ENCODE assay signal across 9 mouse cellular contexts in genomic region chr4:139470198-139470597, GRCm38 (mm10).
DNase-seq lines count a peak whose midpoint lies in the region; ATAC-seq lines count a peak whose summit lies in the region.
"Had no signal": no experiment of that assay in that cellular context is flagged by ENCODE, and none has a peak within 500 bp of the region (broad histone marks: within the 10 kb centered on the region; RNA-seq: fewer than 3 reads in every experiment).

No protein-coding gene starts in this region.

- no peak overlapping the region for H3K4me2 ChIP-seq in hindbrain, embryonic 15.5 days
- H3K4me2 ChIP-seq: limb, embryonic 15.5 days had no signal

- H3K27me3 ChIP-seq in hindbrain, embryonic 15.5 days, result no peaks in the 10 kb centered on the region
- H3K27me3 ChIP-seq: limb, embryonic 15.5 days had no signal

- no peak overlapping the region for H3K9ac ChIP-seq in hindbrain, embryonic 15.5 days
- H3K9ac ChIP-seq: limb, embryonic 15.5 days had no signal

- ATAC-seq in hindbrain, embryonic 15.5 days (ENCODE audit: low FRiP score, low read depth), result peak; percentile 38; the same call in 1 of the 2 replicates

- H3K27ac ChIP-seq in hindbrain, embryonic 15.5 days (replicated peaks), result no peak overlapping the region
- H3K27ac ChIP-seq: limb, embryonic 15.5 days had no signal

- no peaks in the 10 kb centered on the region for H3K4me1 ChIP-seq in hindbrain, embryonic 15.5 days (replicated peaks)
- H3K4me1 ChIP-seq: limb, embryonic 15.5 days had no signal

- no peaks in the 10 kb centered on the region for H3K9me3 ChIP-seq in hindbrain, embryonic 15.5 days
- H3K9me3 ChIP-seq: limb, embryonic 15.5 days had no signal

- 48% methylated on average over 7 of the region's 7 CpGs for WGBS in hindbrain, embryonic 15.5 days

- no peak overlapping the region for H3K4me3 ChIP-seq in hindbrain, embryonic 15.5 days
- H3K4me3 ChIP-seq: limb, embryonic 15.5 days had no signal

- peaks cover 96% of the 10 kb centered on the region for H3K36me3 ChIP-seq in hindbrain, embryonic 15.5 days

- DNase-seq in R1 (ENCODE audit: low read depth, low spot score), result peak; percentile 79
- DNase-seq in cerebellum, adult 9-10 months, result peak; percentile 95
- peak; percentile 70 to 75 for DNase-seq in frontal cortex, postnatal 25 days (ENCODE audit: low spot score in 2 of 2)
- peak; percentile 66 to 84 for DNase-seq in layer of hippocampus, postnatal 14 days (ENCODE audit: low spot score in 2 of 2)
- peak; percentile 88 for DNase-seq in lung, postnatal 14 days
- peak; percentile 84 for DNase-seq in retina, postnatal 1 day
- peak; percentile 60 to 66 for DNase-seq in thymus, postnatal 36 days
